Mouse (Mus musculus) adrenal gland, adult 2 months (tissue): ENCODE measurements around the gene Ncoa1. TPM values are rescaled to one million over a fixed set of nuclear protein-coding genes. Genes with fewer than 3 reads are reported as not detected.
A peak's percentile ranks its signal among the peaks of the same experiment; 100 is the strongest.
"Not testable (repeated sequence)": the region's sequence is repeated elsewhere in the genome, so short reads cannot be mapped to it uniquely, and the experiment has no call there.

Experiments used
- DNase-seq: peaks from one replicate; pipeline ENCODE4 v3.0.0; 2021
- polyA plus RNA-seq: library from polyadenylated mRNA; depleted of rRNA; stranded (reverse); fragments of >200 nt; gene quantifications from 2 replicates; pipeline ENCODE4 v1.2.3, GENCODE M21; 2012
- total RNA-seq, 2 experiments: library from RNA; stranded (reverse); gene quantifications; 2 replicates each; pipeline ENCODE4 v1.2.3; 2021

The Ncoa1 gene
- total and polyA plus RNA-seq, 3 experiments = 20.4 to 40.9 (median 34.3) TPM

DNA sequence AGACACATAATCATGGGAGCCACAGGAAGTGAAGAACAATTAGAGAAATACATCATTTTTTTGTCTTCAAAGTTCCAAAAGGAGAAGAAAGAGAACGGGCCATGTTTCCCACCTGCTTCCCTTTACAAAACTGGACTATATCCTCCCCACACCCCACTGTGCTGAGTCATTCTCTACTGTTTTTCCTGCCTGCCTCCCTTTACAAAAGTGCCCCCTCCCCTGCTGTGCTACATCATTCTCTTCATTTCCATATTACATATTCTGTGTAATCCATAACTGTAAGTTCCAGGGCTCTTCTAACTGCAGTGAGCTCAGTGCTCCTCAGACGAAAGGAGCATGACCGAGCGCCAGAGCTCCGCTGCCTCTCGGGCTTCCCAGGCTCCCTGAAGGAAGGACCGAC, 80.8 kb downstream of the Ncoa1 start:
- no peak for DNase-seq

DNA sequence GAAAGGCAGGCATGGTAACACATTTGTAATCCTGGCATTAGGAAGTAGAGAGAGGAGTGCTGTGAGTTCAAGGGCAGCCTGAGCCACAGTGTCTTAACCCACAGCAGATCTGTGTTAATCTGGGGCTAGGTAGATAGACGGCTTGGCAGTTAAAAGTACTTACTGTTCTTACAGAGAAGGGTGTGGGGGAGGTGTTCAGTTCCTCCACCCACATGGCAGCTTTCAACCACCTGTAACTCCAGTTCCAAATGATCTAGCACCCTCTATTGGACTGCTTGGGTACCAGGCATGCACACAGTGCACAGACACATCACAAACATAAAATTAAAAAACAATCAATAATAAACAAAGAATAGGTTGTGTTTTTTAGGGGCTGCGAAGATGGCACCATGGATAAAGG, 84.4 kb downstream of the Ncoa1 start:
- peak; percentile 8 for DNase-seq

DNA sequence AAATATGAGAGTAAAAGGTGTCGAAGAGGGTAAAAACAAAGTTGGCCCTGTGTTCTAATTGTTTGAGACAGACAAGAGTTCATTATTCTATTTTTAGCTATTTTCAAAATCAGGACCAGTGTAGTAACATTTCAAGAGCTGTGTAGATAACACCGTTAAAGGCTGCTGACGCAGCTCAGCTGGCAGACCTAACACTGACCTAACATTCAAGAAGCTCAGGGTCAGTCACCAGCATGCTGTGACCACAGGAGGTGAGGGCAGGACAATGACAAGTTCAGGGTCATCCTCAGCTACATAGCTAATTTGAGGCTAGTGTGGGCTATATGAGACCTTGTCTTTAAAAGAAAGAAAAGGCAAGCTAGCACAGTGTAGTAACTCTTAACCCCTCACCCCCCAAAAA, 84.9 kb downstream of the Ncoa1 start:
- DNase-seq = peak; percentile 75

DNA sequence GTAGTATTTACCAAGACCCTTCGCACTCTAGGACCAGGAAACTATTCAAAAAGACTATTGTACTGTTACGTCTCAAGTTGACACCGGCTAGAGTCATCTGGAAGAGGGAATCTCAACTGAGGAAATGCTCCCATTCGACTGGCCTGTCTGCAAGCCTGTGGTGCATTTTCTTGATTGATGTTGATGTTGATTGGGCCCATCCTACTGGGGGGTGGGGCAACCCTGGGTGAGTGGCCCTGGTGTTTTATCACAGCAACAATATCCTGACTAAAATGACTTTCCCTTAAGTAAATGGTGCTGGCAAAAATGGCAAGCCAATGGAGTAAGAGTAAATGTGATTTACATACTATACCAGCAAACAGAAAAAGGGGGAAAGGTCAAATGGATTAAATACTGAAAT, 85.7 kb downstream of the Ncoa1 start:
- peak; percentile 33 for DNase-seq

DNA sequence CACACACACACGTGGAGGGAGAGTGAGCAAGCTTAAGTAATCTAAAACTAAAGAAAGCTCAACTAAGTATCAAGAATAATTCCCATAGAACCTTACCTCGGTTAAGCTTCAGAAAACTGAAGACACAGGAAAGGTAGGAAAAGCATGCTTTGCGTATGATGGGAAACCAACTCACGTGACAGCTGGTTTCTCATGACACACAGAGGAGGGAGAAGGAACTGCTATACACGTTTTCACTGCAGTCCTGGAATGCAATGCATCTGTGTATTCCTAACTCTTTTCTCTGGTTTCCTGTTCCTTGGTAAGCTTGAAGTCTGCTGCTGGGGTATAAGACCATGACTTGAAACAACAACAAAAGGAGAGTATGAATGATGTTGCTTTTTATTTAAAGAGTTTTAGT, 86.3 kb downstream of the Ncoa1 start:
- no peak for DNase-seq

DNA sequence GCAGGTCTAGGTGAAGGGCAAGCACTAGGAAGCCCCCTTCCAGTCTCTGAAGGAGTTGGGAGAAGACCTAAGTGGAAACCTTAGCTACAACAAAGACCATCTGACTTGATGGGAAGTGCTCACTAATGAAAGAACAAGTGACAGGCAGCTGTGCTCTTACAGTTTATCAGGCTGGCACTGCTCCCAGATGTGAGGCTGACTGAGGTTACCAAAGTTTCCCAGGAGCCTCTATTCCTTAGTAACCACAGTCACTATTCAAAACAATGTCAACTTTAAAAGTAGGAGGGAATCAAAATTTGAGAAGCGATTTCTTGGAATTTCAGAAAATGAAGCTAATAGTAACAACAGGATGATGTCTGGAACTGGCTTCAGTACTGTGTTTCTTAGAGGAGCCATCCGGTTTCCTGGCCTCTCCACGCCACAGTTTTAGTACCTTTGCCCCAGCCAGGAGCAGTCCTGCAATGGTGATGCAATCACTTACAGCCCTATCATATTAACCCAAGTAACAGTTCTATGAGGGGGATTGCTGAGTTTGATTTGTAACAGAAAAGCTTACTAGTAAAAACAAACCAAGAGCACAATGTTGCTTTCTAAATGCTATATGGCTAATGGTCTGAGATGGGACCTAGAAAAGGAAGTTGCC, 90.8 kb downstream of the Ncoa1 start:
- DNase-seq = peak; percentile 53

DNA sequence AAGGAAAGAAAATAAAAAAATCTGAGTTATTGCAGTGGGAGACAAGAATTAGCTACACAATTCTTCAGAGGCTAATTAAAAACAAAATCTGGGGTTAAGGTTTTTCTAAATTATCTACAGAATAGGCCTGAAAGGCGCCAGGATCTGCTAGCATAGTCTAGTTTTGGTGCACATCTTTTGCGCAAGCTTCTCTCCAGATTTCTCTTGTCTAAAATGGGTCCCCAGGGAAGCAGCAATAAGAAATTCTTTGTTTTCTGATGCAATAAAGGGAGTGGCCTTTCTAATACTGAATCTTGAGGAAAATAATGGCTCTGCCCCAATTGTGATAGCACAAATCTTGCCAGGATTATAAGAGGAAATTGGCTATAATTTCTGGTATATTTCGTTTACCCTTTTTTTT, 93.9 kb downstream of the Ncoa1 start:
- DNase-seq = peak; percentile 8

DNA sequence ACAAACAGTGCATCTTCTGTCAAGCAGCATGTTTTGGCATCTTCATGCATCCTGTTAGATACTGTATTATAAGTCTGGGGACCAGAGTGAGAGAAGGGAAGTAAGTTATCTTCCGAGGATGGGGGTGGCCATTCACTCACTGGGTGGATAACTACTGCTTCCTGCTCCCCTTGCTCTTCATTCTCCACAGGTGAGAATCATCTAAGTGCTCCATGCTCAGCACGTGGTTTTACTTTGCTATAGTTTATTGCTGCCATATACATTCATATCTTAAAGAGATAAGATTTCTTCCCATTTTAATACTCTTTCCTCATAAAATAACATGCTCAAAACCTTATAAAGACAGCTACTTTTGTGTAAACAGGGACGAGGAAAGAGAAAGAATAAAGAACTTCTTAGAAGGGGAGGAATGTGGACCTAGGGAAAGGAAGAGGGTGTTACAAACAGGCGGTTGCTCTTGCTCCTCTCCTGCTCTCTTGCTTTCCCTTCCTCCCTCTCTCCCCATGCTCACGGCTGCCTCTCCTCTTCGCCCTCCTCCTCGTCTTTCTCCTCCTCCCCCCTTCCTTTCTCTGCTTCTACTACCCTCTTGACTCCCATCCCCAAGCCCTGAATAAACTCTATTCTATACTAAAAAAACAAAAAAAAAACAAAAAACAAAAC, 97.6 kb downstream of the Ncoa1 start:
- no peak for DNase-seq

DNA sequence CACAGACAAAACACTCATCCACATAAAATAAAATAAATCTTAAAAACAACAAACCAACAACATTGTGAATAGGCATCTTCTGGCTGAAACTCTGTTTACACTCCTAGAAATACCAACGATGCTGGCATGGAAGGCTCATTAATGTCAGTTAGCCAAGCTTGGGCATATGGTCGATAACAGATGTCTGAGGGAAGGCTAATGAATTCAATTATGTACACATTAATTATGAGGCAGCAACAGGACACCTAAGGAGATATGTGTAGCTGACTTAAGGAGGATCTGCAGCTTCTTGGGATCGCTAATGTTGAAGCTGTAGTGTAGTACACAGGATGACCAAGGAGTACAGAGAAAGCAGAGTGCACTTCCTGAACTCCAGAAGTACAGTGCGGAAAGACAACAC, 100.5 kb downstream of the Ncoa1 start:
- no peak for DNase-seq

DNA sequence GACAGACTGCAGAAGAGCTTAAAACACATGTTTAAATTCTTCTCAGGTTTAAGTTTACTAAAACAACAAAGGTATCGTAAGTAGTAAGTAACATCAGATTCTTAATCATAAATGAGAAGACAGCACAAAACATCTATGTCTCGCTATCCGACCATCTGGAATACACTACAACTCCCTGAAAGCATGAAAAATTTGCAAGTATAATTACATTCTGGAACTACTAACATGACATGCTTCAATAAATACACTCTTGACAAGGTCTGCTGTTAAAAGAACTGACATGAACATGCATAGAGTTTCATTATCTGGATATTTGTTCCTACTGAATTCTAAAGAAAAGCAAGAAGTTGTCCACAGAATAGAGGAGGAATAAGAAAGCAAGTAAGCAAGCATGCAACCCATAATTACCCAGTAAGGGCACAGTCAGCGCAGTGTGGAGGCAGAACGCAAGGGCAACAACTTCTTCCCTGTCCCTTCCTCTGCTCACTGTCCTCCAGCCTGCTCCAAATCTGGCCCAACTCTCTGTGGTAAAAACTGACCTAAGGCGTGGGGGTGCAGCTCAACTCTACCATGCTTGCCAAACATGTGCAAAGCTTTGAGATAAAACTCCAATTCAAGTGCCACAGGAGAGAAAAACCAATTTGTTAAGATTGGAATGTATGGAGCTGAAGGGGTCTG, 102.0 kb downstream of the Ncoa1 start:
- no peak for DNase-seq

DNA sequence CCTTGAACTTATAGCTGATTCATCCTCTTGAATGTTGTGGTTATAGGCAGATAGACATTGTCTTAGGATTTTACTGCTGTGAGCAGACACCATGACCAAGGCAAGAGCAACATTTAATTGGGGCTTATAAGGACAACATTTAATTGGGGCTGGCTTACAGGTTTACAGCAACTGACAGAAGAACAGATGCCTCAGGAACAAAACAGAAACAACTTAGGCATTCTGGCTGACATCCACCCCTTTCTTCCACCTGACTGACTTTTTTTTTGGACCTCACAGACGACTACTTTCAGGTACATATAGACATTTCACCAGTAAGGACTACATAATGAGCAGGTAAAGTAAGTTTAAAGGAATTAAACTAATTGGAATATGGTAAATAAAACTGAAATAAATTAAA, 105.6 kb downstream of the Ncoa1 start:
- DNase-seq = no peak

DNA sequence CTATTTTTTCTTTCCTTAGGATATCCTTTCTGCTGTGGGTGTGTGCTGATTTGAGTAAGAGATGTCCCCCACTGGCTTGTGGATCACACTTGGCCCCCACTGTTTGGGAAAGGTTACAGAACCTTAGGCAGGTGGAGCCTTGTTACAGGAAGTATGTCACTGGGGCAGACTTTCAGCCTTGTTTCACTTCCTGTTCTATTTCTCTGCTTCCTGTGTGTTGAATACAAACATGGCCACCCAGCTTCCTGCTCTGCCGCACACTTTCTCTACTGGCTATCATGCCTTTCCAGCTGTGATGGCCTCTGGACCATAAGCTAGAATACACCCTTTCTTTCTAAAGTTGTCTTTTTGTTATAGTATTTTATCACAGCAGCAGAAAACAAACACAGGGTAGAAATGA, 111.0 kb downstream of the Ncoa1 start:
- no peak for DNase-seq

DNA sequence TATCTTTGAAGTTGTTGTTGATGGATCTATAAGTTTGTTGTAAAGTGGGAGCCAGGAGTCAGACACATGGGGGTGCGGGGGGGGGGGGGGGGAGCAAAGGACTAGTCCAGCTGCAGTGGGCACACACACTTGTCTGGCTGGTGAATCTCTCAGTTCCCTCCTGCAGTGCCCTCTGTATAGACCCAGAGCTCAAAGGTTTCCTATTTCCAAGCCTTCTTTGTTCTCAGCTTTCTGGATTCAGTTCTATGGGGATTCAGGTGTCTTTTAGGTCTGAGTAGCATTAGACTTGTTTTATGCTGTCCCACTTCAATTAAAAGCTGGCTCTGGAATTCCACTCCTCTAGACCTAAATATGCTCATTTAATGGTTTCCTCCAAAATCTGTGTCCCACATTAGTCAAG, 117.5 kb downstream of the Ncoa1 start:
- DNase-seq = no peak

DNA sequence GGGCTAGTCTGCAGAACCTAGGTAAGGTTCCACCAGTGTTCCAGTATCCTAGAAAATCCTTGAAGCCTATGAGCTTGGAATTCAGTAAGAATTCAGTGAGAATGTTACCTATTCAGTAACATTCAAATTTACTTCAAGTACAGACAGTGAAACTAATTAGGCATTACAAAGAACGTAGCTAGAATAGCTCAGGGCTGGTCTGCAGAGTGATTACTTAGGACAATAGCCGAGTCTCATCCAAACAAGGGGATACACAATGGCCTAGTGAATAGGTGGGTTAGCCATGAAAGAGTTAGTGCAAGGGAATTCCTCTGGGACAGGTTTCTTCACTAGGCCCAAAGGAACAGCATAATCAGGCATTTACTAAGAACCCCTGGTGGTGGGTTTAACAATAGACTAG, 118.3 kb downstream of the Ncoa1 start:
- not testable (repeated sequence) for DNase-seq

DNA sequence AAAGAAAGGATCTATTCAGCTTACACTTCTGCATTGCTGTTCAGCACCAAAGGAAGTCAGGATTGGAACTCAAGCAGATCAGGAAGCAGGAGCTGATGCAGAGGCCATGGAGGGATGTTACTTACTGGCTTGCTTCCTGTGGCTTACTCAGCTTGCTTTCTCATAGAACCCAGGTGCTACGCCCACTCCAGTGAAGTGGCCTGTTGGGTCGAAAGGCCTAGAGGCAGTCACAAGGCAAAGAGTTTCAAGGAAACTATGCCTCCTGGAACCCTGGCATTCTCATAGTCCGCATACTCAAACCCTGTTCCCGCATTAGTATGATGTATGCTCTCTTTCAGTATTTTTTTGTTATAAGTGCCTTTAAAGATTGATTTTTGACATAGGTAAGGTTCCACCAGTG, 118.9 kb downstream of the Ncoa1 start:
- no peak for DNase-seq

DNA sequence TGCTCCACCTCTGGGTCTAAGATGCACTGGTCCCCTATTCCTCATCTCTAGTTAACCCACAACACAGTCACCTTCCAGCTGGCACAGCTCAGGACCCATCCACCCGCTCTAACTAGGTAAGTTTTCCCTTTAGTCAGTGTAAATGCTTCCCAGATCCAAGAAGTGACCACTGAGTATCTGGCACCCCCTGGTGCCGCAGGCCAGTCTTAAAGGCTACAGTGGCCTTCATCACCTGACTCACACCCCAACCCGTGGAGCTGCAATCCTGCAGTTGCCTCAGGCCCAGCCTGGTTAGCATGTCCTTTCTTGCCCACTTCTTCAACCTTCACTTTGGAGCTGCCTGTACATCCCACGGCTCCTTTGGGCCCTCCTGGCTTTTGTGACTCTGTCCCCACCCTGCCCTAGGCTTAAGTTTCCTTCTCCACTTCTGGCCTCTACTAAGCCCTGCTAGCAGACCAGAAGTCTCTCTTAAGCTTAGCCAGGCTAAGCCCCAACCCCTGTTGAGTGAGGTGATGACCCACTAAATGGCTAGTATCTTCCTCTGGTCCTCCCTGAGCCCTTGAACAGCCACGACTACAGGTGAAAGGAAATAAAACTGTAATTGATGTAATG, 120.0 kb downstream of the Ncoa1 start:
- peak; percentile 59 for DNase-seq

DNA sequence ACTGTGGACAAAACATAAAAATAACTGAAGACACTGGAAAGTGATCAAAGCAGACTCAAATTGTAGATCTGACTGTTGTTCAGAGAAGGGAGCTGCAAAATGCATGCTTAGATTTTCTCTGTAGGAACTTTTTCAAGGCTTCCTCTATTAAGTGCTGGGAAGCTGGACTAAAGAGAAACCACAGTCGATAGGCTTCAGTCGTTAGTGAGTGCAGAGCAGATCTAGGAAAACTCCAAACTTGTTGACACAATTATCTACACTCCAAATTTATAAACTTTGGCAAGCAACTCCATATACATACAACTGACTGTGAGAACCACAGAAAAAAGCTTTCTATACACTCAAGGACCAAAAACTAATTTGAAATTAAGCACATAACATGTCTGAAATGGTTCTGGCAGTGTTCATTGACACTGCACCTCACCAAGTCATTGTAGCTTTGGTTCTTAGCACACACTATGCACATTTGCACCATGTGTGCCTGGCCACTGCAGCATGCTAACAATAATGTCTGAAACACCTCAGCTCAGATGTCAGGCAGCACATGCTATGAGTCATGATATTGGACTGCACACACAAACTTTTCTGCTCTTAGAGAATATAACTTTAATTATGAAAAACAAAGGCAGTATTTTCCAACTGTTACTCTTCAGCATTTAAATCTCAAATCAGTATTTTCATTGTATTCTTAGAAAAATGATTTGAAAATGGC, 121.8 kb downstream of the Ncoa1 start:
- DNase-seq = no peak

DNA sequence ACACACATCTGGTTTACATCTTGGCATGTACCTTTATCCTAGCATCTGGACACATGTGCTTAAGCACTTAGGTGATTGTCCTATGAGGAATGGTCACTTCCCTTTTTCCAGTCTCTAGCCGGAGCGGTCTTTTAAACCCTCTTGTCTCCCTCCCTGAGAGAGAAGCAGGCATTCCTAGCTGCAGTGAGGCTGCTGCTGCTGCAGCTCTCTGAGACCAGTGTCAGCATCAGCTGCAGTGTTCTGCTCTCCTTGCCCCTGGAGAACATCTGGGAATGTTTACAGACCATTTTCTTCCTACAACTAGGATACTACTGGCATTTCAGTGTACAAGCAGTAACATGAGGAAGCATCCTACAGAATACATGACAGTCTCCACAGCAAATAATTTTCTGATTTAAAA, 133.8 kb downstream of the Ncoa1 start:
- DNase-seq = no peak

DNA sequence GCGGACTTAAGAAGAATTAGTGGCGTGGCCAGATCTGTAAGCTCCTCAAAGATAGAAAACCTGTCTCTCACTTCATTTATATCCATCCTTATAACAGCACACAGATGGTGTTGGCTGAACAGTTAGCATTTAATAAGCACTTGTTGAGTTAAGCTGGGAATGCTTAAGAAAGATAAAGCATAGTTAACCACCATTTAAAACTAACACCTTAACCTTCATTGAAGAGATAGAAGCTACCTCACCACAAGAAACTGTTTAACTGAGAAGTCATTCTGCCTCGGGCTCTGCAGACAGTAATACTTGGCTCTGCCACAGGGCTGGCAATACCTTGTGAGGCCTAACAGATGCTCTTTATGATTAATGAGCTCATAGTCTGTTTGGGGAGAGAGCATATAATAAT, 134.9 kb downstream of the Ncoa1 start:
- no peak for DNase-seq

DNA sequence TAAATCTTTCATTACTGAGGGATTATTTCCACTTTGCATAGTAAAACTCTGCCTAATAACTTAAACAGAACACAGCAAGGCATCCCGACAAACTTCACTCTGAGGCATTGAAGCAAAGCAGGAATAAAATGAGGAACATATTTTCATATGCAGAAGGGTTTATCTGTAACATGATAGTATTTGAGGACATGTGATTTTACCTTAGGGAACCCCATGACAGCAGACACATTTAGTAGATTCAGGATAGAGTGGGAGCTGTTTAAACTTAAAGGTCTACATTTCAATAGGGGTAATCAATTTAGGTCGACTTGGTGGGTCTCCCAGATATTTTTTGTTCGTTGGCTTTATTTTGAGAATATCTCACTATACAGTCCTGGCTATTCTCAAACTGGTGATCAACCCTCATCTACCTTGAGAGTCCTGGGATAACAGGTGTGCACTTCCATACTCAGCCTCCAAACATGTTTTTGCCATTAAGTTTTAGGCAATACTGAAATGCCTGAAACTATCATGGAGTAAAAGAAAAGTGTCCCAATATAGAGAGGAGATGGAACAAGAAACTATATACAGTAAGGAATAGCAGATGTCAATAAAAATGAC, 136.6 kb downstream of the Ncoa1 start:
- DNase-seq = no peak

DNA sequence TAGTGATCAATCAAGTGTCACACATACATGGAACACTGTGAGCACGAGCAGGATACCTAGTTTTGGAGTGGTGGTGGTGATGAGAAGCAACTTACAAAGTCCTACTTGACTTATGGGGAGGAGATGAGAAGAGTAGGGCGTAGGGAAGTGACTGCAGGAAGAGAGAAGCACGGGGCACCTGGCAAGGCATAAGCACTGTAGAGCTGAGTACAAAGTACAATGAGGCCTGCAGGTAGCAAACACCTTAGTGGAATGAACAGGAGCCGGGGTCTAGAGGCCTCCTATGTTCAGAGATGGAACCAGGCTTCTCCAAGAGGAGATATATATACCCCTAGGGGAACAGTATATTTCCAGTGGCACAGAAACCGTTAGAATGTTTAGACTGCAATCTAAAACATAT, 153.4 kb downstream of the Ncoa1 start:
- no peak for DNase-seq

DNA sequence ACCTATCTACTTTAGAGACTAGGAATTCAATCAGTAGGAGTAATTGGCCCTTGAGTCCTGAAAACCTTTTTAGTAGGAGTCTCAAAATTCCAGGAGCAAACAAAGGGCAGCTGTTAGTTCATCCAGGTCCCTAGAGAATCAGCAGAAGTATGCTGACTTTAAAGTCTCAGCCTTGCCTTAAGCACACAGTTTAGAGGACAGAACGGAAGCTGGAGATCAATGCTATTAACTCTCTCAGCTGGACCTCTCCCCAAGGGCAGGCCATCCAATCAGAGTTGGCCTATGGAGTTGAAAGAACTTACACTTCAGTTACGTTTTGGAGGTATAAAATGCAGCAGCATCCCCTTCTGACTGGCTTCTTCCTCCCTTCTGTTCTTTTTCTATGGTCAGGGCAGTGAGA, 154.8 kb downstream of the Ncoa1 start:
- no peak for DNase-seq
